Mouse (Mus musculus) cerebellum, adult 18-20 months (tissue): ENCODE measurements around the gene Timd4.

Source experiments
- DNase-seq, 2 experiments: peaks; one replicate each; pipeline ENCODE4 v3.0.0; 2021

The Timd4 gene

DNA sequence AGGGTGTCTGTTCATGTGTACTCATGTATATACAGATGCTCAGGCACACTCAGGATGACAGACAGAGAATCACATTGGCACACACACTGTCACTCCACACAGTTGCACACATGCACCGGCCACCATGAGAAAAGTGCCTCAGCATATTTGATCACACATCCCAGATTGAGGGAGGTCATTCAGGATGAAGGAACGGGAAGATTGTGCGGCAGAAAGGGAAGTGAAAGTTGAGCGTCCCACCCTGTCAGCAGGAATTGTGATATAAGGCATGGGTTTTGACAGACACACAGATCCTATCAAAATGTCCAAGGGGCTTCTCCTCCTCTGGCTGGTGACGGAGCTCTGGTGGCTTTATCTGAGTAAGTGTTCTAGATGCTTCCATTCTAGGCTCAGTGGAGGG lies at the start of gene Timd4:
Gene Timd4 (plus strand): TSS at position 290 of the 400 bp plus-strand sequence.
- no peak for DNase-seq

DNA sequence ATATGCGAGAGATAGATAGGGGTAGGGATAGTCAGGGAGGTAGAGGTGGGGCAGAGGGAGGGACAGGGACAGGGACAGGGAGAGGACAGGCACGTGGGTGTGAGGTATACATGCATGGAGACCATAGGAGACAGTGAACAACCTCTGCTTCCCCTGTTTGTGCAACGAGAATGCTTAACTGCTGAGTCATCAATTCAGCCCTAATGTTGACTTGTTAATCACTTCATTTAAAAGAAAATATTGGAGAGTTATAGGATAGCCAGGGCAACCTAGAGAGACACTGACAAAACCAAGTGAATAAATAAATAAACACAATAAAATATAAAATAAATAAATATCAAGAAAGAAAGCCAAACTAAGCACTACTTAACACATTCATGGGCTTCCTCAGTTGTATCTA lies 33.7 kb upstream of the Timd4 start:
- no peak for DNase-seq

DNA sequence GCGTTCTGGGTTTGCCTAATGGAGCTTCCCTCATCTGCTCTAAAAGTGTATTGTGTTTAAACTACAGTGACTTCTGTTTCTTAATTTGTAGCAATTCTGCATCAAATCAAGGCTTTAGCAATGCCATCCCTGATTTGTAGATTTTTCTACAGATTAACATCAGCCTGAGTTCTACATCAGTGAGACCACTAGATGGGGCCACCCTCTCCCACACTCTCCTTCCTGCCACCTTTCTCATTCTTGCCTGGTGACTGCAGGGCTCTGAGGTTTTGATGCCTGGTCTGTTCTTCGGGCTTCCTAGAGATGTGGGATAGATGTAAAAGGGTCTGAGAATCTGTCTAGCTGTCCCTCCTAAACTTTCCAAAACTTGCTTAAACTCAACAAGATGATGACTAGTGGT lies 30.8 kb upstream of the Timd4 start:
- DNase-seq: no peak

DNA sequence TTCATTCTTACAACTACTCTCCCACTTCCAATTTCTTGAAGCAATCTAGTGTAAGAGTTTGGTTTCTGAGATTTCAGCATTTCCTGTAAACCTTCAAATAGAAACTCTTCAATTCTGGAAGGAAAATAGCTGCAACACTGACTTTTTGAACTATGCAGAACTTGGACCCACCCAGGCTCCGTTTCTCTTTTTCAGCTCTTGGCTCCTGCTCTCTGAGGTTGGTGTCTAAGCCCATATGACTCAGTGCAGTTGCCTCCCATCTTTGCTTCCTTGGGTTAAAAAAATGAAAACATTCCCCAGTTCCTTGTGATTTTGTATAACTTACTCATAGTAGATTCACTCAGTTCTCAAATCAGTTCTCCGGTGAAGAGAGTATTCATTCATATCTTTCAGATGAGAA lies 6.2 kb upstream of the Timd4 start:
- DNase-seq: no peak

DNA sequence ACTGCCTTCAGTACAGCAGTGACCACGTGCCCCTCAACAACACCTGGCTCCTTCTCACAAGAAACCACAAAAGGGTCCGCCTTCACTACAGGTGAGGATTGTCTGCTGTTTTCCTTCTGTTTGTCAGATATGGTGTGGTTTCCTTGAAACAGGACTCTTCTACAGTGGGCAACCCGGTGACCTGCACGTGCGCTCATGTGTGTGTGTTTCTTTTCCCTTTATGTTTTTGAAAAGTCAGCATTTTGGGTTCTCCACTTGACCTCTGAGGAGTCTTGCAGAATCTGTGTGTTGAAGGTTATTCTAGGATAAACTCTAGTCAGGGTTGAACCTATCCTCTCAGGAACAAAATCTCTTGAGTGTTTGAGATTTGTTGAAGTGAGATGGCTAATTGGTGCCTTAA lies 7.1 kb downstream of the Timd4 start:
- no peak for DNase-seq

DNA sequence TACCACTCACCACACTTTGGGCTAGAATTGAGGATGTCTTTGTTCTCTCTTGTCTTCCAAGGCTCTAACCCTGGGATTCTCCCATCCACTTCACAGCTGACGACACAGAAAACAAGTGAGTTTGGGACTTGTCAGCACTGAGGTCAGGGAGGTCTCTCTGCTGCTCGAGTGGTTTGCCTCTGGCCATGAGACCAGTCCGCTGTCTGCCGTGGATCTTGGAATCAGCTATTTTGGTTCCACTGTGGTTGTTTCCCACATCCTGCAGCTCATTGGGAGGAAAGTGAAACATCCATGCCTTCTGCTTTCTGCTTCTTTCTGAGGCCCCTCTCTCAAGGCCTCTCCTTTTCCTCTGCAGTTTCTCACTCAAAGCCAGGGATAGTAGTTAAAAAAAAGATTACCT lies 9.3 kb downstream of the Timd4 start:
- no peak for DNase-seq

DNA sequence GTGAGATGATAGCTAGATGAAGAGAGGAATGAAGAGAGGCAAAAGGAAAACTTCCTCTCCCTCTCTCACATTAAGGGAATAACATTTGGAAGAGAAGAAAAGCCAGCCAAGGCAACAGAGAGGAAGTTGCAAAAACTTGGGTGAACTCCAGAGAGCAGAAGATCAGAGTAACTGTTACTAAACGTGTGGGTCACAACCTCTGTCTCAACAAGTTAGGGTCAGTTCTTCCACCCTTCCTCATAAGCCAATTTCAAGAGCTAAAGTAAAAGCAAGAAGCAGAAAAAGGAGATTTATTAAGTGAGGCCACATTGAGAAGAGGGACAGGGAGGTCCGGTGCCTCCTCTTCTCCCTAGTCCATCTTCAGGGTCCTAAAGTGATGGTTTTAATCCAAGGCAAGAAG lies 19.7 kb downstream of the Timd4 start:
- DNase-seq: no peak

DNA sequence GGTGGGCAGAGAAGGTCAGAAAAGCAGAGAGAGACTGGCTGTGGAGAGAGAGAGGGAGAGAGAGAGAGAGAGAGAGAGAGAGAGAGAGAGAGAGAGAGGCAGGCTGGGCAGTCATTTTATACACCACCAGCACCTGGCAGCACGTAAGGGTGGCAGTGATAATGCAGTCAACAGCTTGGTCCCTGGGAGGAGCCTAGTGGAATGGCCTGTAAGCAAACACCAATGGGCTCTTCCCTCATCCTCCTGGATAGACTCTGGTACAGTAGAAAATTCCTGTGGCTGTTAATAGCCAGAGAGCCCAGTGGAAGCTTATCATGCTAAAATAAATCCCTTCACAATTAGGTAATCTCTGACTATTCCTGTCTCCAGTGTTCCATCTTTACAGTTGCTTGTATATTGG lies 24.5 kb downstream of the Timd4 start:
- no peak for DNase-seq

DNA sequence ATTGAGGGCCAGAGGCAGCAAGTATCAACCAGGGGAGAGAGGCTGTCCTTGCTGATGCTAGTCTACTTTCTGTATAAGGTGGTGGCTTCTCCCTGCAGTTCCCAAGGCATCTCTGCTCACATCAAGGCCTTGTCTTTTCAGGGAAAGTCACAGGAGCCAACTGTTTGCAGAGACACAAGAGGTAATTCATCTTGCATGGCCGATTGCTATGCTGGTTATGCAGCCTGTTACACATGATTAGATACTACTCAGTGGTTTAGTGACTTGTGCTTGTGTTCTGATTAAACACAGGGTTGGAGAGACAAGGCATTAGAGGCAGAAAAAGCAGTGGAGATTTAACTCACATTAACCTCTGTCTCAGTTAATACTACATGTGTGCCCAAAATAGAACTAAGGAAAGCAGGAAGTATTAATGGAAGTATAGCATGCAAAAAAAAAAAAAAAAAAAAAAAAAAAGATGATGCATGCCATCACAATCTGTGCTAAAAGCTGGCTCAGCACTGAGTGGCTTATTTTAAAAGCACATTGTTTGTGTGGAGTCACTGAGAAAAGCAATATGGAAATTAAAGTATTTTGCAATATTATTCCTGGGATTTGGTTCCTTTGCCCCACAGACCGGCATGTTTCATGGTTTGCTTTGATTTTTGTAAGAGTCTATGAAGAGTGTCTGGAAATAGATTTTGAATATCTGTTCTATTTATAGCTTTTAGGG lies 31.6 kb downstream of the Timd4 start:
- DNase-seq: no peak

DNA sequence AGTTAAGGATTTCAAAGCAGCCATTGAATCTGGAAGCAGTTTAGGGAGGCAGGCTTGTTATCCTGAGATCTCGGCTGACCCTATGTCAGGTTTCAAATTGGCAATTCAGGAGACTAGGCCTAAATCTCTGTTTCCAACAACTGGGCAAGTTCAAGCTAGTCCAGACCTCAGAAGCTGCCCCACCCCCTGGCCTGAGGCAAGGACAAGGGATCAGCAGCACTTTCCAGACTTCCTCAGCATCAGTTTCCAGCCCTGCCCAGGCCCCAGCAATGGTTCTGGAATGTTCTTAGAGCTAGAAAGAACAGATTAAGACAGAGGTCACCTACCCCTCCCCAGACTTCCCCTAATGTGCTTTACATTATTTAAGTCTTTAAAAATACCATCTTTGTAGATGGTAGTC lies 36.1 kb downstream of the Timd4 start:
- DNase-seq: no peak

DNA sequence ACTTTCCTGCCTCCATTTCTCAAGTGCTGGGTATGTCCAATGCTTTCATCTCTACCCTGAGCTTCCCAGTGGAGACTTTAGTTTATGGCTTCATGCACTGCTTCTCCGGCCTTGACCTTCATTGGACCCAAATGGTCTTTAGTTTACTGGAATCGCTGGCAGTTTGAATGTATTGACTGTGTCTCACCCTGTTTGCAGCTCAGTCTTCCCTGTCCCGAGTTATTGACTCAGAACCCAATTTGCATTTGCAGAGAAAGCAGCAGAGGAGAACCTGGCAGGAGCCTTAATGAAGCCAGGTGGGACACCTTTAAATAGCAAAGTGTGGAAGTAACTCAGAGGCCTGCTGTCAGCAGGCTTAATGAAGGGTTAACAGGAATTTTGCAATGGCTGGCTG lies 37.2 kb downstream of the Timd4 start:
- no peak for DNase-seq

DNA sequence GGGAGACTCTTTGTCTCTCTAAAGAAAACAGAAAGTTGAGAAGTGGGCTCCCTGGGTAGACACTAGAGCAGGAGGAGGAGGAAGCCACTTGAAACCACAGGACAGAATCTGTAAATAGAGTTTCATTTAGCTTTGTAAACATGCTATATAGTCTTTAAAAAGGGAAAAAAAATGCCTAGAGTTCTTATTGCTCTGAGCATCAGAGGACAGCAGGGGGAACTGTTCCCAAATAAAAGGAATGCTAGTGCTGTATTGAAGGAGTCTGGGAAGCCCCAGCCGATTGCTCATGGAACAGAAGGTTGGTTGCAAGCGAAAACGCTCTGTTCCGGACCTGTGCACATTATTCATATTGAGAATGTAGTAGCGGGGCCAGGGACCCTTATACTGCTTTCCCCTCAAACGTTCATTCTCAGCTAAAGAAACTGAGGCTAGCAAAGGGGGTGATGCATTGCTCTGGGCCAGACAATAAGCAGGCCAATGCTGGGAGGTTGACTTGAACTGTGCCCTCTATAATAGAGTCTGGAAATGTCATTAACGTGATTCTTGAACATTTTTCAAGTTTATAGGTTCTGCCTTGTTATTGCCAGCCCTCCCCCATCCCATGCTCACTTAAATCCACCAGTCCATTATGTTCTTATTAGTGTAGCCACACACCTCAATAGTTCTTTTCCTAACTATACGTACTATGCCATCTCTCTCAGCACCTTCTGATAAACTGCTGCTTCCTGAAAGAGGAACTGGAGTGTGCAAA lies 37.8 kb downstream of the Timd4 start:
- DNase-seq: no peak

DNA sequence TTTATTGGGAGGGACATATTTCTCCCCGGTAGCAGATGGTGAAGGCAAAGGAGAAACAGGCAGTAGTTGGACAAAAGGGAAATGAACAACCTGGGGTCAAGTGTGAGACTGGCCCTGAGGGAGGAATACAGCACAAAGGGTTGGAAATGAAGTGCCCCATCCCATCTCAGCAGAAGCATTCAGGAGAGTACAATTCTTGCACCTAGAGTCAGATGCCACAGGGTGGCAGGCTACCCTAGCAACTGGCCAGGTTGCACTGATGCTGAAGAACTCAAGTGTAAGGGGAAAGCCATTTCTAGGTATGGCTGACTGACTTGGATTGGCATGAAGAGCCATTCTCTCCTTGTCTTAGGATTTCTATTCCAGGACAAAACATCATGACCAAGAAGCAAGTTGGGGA lies 54.2 kb downstream of the Timd4 start:
- peak; percentile 3 to 9 for DNase-seq

DNA sequence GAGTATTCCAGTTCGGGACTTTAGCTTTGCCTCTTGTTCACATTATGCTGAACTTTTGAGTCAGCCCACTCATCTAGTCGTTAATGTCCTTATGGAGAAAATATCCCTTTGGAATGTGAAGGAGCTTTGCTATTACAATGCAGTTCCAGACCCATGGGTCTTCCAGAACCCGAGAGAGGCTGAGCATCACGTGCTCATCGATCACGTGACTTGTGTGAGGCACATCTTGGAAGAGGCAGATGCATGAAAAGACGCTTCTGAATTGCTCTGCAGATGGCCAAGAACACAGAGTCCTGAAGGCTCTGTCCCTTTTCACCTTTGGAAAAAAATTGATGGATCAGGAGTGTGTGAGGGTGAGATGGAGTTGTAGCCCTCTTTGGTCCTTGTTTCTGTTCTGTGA lies 58.0 kb downstream of the Timd4 start:
- DNase-seq: no peak

DNA sequence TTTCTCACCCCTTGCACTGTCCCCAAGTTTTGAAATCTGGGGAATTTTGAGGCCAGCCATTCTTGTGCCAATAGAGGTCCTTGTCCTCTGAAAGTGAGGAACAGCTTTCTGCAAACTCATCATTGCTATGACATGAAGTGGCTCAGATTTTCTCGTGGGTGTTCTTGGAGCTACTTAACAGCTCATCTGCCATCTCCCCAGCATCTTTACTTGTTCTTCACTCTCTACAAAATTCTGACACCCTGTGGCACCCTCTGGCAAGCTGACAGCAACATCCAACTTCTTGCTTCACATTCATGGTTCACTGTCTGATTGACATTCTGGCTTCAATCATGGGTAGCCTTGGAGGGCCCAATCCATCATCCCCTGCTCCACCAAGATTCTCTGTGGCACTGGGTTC lies 65.2 kb downstream of the Timd4 start:
- no peak for DNase-seq

DNA sequence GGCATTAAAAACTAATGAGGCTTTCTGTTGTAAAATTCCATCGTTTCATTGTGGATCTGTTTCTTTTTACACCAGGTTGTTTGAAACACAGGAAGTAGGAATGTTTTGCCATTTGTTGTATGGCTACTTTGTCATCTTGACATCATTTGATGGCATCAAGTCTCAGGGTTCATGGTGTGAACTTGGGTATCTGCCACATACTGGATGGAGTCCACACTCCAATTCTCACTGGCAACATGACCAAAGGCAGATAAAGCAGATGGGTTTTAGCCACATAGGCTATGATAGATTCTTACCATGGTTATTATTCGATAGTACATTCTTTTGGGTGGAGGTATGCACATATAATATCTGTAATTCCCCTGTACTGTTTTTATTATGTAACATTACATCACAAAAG lies 71.9 kb downstream of the Timd4 start:
- no peak for DNase-seq

DNA sequence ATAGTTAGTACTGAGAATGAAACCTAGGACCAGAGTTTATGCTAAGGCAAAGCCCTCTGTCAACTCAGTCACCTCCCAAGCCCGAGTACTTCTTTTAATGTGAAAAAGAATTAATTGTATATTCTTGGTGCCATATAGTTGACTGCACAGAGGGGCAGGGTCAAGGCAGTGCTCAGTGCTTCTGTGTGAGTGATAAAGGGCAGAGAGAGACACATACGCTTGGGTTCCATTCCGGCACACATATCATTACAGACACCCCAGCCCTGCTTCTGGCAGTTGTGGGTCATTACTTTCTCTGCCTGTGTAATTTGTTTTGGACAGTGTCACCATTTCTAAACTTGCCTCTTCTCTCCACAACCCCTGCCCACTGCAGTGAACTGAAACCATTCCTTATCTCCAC lies 78.5 kb downstream of the Timd4 start:
- DNase-seq: no peak
